Mouse (Mus musculus) liver, postnatal 0 days (tissue): Measurements from ENCODE around the gene Dok4.

Source experiments
- CTCF ChIP-seq: sonication (generic); IDR thresholded peaks from 2 replicates; pipeline ENCODE4 v1.5.1; 2016; ENCODE audit warnings: antibody characterized with exemption, low read depth
- EP300 ChIP-seq: IDR thresholded peaks from 2 replicates; pipeline ENCODE4 v1.6.1; 2016; ENCODE audit warnings: antibody characterized with exemption, low read depth, mild to moderate bottlenecking

GRCm38 (mm10) chr8:94901031-94901430, 24.9 kb upstream of the Dok4 start:
- TF ChIP-seq CTCF (no peak), EP300 (no peak)
